Mouse (Mus musculus) ovary, postnatal 36 days (tissue): Measurements from ENCODE around the gene Ppp3ca.

Experiments used
- DNase-seq: peaks from one replicate; pipeline ENCODE4 v3.0.0; 2022; ENCODE audit warnings: low spot score, mixed read lengths

The Ppp3ca gene

GRCm38 (mm10) chr3:136765569-136765968 lies 95.6 kb downstream of the Ppp3ca start:
- no peak for DNase-seq

GRCm38 (mm10) chr3:136768775-136769485 lies 99.0 kb downstream of the Ppp3ca start:
- no peak for DNase-seq

GRCm38 (mm10) chr3:136769486-136769882 lies 99.6 kb downstream of the Ppp3ca start:
- no peak for DNase-seq

GRCm38 (mm10) chr3:136771700-136772099 lies 101.8 kb downstream of the Ppp3ca start:
- no peak for DNase-seq

GRCm38 (mm10) chr3:136773217-136773616 lies 103.3 kb downstream of the Ppp3ca start:
- DNase-seq, result no peak

- DNase-seq, result no peak
Measured at GRCm38 (mm10) chr3:136774196-136774595, 104.3 kb downstream of the Ppp3ca start.

GRCm38 (mm10) chr3:136776525-136776924 lies 106.6 kb downstream of the Ppp3ca start:
- DNase-seq, result no peak

- no peak for DNase-seq
Measured at GRCm38 (mm10) chr3:136777380-136777779, 107.5 kb downstream of the Ppp3ca start.

GRCm38 (mm10) chr3:136777787-136778216 lies 107.9 kb downstream of the Ppp3ca start:
- DNase-seq, result no peak

GRCm38 (mm10) chr3:136780321-136780720 lies 110.4 kb downstream of the Ppp3ca start:
- DNase-seq, result no peak

GRCm38 (mm10) chr3:136782058-136782457 lies 112.1 kb downstream of the Ppp3ca start:
- DNase-seq, result no peak

GRCm38 (mm10) chr3:136785686-136786085 lies 115.8 kb downstream of the Ppp3ca start:
- no peak for DNase-seq

- no peak for DNase-seq
Measured at GRCm38 (mm10) chr3:136790261-136790871, 120.4 kb downstream of the Ppp3ca start.

GRCm38 (mm10) chr3:136791404-136791803 lies 121.5 kb downstream of the Ppp3ca start:
- no peak for DNase-seq

GRCm38 (mm10) chr3:136791946-136792345 lies 122.0 kb downstream of the Ppp3ca start:
- no peak for DNase-seq

- DNase-seq, result no peak
Measured at GRCm38 (mm10) chr3:136793411-136793810, 123.5 kb downstream of the Ppp3ca start.

- no peak for DNase-seq
Measured at GRCm38 (mm10) chr3:136794426-136795217, 124.7 kb downstream of the Ppp3ca start.

GRCm38 (mm10) chr3:136798896-136799295 lies 129.0 kb downstream of the Ppp3ca start:
- no peak for DNase-seq

GRCm38 (mm10) chr3:136802595-136802994 lies 132.7 kb downstream of the Ppp3ca start:
- DNase-seq, result no peak

- no peak for DNase-seq
Measured at GRCm38 (mm10) chr3:136805897-136806296, 136.0 kb downstream of the Ppp3ca start.

GRCm38 (mm10) chr3:136810271-136810670 lies 140.3 kb downstream of the Ppp3ca start:
- no peak for DNase-seq

- no peak for DNase-seq
Measured at GRCm38 (mm10) chr3:136812162-136812561, 142.2 kb downstream of the Ppp3ca start.

- DNase-seq, result no peak
Measured at GRCm38 (mm10) chr3:136812791-136813190, 142.9 kb downstream of the Ppp3ca start.
